Mouse (Mus musculus): ENCODE measurements around the gene Klhl29.

Klhl29 gene

GRCm38 (mm10) chr12:5254246-5254982, 121.1 kb downstream of the Klhl29 start:
- DNase-seq (ENCODE audit: low spot score in 2 of 2) = no peak

DNA sequence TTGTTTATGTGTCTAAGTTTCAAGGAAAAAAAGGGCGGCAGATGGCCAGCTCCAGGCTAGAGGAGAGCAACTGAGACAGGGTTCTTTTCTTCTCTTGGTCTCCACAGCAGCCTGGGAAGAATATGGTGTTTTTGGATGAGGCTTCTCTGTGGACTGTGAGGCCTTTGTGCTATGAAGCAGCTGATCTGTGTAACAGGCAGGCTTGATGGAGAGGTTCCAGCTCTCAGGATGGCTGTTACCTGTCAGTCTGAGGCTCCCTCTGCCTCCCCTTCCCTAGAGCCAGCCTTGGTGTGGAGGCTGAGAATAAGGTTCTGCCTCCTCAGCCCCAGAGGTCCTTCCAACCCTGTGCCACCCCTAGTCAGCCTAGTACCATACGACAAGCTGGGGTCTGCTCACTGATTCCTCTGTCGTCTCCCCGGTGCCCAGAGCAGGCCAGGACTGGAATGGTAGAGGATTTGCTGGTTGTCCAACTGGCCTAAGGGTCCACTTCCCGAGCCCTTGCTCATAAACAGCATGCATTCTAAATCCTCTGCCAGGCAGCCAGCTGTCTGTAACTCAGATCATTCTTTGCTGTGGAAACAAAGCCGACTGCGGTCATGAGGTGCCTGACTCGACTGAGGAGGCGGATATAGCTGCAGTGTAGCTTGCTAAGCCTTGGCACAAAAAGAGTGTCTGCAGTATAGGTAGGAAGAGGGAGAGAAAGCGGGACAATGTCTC, 122.0 kb downstream of the Klhl29 start:
- DNase-seq (ENCODE audit: low spot score in 2 of 2) = no peak

- DNase-seq (ENCODE audit: low spot score in 2 of 2) = no peak
Observed at GRCm38 (mm10) chr12:5252569-5252968, 122.9 kb downstream of the Klhl29 start.

GRCm38 (mm10) chr12:5250042-5250441, 125.4 kb downstream of the Klhl29 start:
- DNase-seq (ENCODE audit: low spot score in 2 of 2) = no peak

DNA sequence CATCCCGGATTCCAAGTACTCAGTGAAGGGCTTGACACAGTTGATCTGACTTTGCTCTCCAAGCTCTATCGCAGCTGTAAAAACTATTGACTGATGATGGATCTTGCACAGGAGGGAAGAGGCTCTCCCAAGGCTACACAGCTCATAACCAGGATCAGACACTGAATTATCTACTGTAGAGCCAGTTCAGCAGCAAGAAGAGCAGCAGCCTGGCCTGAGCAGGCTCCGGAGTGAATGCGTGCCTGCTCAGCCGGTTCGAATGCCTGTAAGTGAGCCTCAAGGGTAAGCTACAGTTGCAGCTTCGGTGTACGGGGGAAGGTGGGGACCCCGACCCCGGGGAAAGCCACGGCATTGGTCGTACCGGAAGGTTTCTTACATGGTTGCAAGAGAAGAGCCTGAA, 126.4 kb downstream of the Klhl29 start:
- DNase-seq (ENCODE audit: low spot score in 2 of 2) = no peak

DNA sequence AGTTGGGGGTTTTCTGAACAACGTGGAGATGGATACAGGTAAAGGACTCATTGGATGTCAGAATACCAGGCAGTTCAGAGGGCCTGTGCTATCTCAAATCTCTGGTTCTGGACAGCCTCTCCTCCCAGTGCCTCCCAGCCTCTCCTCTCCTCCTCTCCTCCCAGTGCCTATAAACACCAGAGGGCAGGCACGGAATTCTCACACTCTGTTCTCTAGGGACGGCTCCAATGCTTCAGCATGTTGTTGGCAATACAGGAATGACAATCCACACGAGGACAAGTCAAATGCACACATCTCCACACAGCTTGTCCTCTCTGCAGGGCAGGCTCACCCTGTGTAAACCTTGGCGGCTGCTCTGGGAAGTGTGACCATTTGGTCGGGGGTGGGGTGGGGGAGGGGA, 128.0 kb downstream of the Klhl29 start:
- no peak for DNase-seq (ENCODE audit: low spot score in 2 of 2)

GRCm38 (mm10) chr12:5246721-5247341, 128.7 kb downstream of the Klhl29 start:
- DNase-seq (ENCODE audit: low spot score in 2 of 2) = no peak

DNA sequence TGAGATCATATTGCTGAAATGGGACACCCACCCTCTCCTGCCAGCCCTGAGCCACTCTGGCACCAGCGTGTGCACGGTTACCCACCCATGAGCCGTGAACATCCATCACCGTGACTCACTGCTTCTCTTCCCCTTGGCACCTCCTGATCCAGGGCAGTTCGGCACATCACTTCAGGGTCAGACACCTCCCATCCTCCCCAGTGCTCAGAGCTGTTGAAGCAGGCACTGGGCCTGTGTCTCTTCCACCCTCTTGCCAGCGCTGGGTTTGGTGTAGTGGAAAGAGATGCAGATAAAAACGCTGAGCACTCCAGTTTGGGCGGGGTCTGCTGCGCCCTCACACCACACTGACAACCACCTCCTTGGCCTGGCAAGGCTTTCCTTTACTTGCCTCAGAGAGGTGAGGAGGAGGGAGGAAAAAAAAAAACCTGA, 129.3 kb downstream of the Klhl29 start:
- no peak for DNase-seq (ENCODE audit: low spot score in 2 of 2)

DNA sequence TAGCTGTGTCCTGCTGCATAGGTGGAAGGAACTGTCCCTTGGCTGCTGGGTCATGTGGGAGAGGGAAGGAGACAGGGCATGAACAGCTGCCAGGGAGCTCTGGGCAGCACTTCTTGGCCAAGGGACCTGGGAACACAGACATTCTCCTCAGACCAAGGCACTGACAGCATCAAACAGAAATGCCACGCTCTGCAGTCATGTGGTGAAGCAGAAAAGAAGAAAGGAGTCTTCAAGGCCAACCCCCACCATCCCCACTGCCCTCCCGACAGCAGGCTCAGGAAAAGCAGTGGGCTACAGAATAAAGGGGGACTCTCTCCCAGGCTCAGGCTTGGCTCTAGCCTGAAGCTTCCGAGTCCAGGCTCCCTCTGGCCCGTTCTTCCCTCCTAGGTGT, 130.3 kb downstream of the Klhl29 start:
- no peak for DNase-seq (ENCODE audit: low spot score in 2 of 2)

DNA sequence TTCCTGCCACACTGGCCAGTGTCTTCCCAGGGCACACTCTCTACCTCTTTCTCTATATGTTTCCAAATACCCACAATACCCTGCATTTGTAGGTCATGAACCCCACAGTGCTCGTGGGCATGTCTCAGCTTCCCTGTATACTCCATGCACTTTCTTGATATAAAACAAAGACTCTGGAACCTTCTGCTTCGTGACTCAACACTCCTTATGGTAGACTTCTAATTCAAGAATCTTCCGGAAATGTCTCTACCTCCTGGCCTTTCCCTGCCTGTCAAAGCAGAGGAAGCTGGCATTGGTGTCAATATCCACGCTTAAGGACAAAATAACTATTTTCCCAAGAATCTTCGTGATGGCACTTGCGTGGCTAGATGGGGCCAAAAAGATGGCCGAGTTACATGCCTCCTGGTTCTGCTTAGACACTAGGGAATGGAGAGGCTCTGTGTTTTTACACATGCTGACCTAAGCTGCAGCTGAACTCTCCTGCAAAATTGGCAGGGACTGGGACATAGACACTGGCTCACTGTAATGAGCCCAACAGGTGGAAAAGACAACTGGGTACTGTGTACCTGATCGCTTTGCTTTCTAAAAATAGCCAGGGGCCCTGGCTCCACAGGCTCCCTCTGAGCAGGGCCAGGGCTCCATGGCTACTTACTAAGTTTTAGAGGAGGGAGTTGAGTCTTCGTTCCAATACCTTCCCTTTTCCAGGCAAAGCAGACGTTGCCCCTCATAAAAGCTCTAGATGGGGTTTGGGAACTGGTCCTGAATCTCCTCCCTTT, 130.9 kb downstream of the Klhl29 start:
- no peak for DNase-seq (ENCODE audit: low spot score in 2 of 2)

GRCm38 (mm10) chr12:5243867-5244266, 131.6 kb downstream of the Klhl29 start:
- no peak for DNase-seq (ENCODE audit: low spot score in 2 of 2)

- DNase-seq (ENCODE audit: low spot score in 2 of 2) = no peak
Observed at GRCm38 (mm10) chr12:5243449-5243848, 132.0 kb downstream of the Klhl29 start.

GRCm38 (mm10) chr12:5242551-5243330, 132.7 kb downstream of the Klhl29 start:
- DNase-seq (ENCODE audit: low spot score in 2 of 2) = no peak

GRCm38 (mm10) chr12:5239451-5240245, 135.8 kb downstream of the Klhl29 start:
- DNase-seq (ENCODE audit: low spot score in 2 of 2) = no peak

- no peak for DNase-seq (ENCODE audit: low spot score in 2 of 2)
Observed at GRCm38 (mm10) chr12:5237078-5237477, 138.4 kb downstream of the Klhl29 start.

GRCm38 (mm10) chr12:5235596-5235995, 139.9 kb downstream of the Klhl29 start:
- DNase-seq (ENCODE audit: low spot score in 2 of 2) = no peak

GRCm38 (mm10) chr12:5230504-5230903, 145.0 kb downstream of the Klhl29 start:
- no peak for DNase-seq (ENCODE audit: low spot score in 2 of 2)

DNA sequence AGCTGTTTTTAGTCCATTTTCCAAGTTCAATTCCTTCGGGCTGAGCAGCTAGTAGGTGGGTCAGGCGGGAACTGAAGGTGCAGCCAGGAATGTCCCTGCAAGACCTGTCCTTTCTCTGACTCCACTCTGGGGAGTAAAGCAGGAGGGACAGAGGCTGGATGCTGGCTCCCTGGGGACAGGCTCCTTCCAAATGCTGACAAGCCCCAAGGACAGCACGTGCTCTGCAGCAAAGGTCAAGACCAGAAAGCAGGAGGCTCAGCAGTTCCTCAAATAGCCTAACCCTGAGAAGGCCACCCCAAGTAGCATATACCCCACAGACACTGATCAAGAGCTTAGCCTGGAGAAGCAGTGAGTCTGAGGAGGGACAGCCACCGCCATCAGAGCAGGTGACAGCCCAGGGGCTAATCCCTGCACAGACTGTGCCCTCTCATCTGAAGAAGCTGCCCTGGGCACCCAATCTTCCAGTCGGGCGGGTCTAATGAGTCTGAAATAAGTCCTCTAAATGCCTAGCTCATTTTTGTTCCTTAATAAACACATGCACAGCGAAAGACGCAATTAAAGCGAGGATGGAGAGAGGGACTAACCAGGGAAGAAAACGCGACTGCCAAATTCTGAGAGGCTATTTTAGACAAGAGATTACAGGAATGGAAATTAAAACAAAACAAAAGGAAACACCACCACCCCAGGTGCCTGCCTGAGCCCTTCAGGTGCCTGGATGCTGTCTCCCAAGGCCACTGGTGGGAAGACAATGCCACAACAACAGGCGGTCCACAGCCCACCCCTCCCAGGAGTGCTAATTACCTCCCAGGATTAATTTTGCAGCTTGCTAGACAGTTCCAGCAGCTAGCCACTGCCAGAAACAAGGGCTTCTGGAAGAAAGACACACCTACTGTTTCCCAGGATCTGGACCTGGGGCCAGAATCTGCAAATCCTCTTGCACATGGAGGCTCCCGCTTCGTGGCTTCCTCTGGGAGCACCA, 148.5 kb downstream of the Klhl29 start:
- no peak for DNase-seq (ENCODE audit: low spot score in 2 of 2)

DNA sequence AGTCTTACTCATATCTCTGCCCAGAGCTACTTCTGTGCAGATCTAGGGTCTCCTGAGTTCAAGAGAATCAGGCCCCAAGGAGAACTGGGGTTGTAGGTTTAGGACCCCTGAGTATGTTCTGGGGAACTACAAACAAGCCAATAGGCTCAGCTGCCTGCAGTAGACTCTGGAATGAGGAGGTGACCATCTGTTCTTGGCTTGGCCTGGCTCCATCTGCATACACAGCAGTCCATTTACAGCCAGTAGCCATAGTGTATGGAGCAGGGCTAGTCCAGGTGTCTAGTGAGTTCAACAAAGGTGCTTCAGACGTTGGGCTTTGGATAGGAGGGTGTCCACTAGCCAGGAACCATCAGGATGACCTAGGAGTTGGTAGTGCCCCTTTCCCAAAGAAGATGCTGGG, 151.9 kb downstream of the Klhl29 start:
- no peak for DNase-seq (ENCODE audit: low spot score in 2 of 2)
